Mouse (Mus musculus): ENCODE data around the gene Gm14862. TPM values are rescaled to one million over a fixed set of nuclear protein-coding genes. Genes with fewer than 3 reads are reported as not detected.
"Not testable (repeated sequence)": the region's sequence is repeated elsewhere in the genome, so short reads cannot be mapped to it uniquely, and the experiment has no call there.

Gene Gm14862
- polyA plus RNA-seq (2015; fragmentation: Nextera tagmentation; extraction: Ambion mirVana) = not detected in 2 replicates

DNA sequence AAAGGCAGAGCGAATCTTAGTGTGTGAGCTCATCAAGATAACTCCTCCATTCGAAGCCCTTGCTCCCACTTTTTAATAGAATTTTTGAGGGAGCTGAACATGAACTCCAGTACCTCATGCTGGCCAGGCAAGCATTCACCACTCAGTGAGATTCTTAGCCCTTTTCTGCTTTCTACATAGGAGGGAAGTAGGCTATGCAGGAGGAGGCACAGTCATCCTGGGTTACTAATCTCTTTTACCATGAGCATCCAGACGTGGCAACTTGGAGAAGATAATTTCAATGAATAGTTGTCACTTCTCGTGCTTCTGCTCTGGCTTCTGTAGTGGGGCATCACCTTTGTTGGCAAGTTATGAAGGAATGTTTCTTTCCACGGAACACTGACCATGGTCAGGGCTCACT is at the start of gene Gm14862:
Gene Gm14862, minus strand, starts transcription at position 134 of the 400 bp plus-strand sequence.
- Histone ChIP-seq H3K36me3 (ENCODE audit: control insufficient read depth, insufficient read depth, low read length) (no peaks in the 10 kb centered on the region), H3K27me3 (ENCODE audit: control insufficient read depth, insufficient read depth, low read depth, low read length) (no peaks in the 10 kb centered on the region), H3K4me1 (replicated peaks; ENCODE audit: control insufficient read depth, insufficient read depth, low read length) (no peaks in the 10 kb centered on the region), H3K9ac (ENCODE audit: low read length) (no peak within 1 kb of the TSS), H3K9me3 (ENCODE audit: control insufficient read depth, low read length) (no peaks in the 10 kb centered on the region), H3K27ac (ENCODE audit: low read length) (no peak within 1 kb of the TSS), H3K4me2 (ENCODE audit: low read depth, low read length) (no peak within 1 kb of the TSS), H3K4me3 (ENCODE audit: low read length) (no peak within 1 kb of the TSS)
- ATAC-seq (ENCODE audit: low read depth) = no peak
- 59% methylated on average over 5 of the region's 5 CpGs for WGBS

- no peaks in the 10 kb centered on the region for H3K9me3 ChIP-seq (ENCODE audit: control insufficient read depth, low read length)
- no peak overlapping the region for H3K27ac ChIP-seq (ENCODE audit: low read length)
- WGBS = 38% methylated on average over 1 of the region's 1 CpGs
- H3K36me3 ChIP-seq (ENCODE audit: control insufficient read depth, insufficient read depth, low read length) = no peaks in the 10 kb centered on the region
- ATAC-seq (ENCODE audit: low read depth) = no peak
- no peaks in the 10 kb centered on the region for H3K27me3 ChIP-seq (ENCODE audit: control insufficient read depth, insufficient read depth, low read depth, low read length)
- no peak overlapping the region for H3K4me3 ChIP-seq (ENCODE audit: low read length)
- H3K4me1 ChIP-seq (replicated peaks; ENCODE audit: control insufficient read depth, insufficient read depth, low read length) = no peaks in the 10 kb centered on the region
- H3K4me2 ChIP-seq (ENCODE audit: low read depth, low read length) = no peak overlapping the region
- no peak overlapping the region for H3K9ac ChIP-seq (ENCODE audit: low read length)
Observed at GRCm38 (mm10) chrX:9303455-9303854, 46.8 kb upstream of the Gm14862 start.

DNA sequence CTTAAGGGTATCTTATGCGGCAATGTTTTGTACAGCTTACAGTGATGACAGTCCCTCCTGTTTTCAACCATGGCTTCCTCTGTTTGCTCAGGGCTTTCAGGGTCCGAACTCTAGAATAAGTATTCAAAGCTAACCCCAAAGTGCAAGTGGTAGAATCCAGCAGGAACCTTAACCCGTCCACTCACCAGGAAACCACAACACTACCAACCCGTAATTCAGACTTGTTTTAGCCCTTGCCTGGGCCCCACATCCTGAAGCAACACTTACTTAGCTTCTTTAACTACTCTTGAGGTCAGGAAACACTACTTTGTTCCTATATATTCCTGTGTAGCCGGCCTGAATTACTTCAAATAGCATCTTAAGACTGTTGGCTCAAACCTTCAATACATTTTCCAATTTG is 46.1 kb upstream of the Gm14862 start:
- Histone ChIP-seq H3K9me3 (ENCODE audit: control insufficient read depth, low read length) (no peaks in the 10 kb centered on the region), H3K27me3 (ENCODE audit: control insufficient read depth, insufficient read depth, low read depth, low read length) (no peaks in the 10 kb centered on the region), H3K4me3 (ENCODE audit: low read length) (no peak overlapping the region), H3K4me2 (ENCODE audit: low read depth, low read length) (no peak overlapping the region), H3K4me1 (replicated peaks; ENCODE audit: control insufficient read depth, insufficient read depth, low read length) (no peaks in the 10 kb centered on the region), H3K27ac (ENCODE audit: low read length) (no peak overlapping the region), H3K9ac (ENCODE audit: low read length) (no peak overlapping the region), H3K36me3 (ENCODE audit: control insufficient read depth, insufficient read depth, low read length) (no peaks in the 10 kb centered on the region)
- WGBS = 72% methylated on average over 5 of the region's 5 CpGs
- no peak for ATAC-seq (ENCODE audit: low read depth)

GRCm38 (mm10) chrX:9298413-9298864 is 41.7 kb upstream of the Gm14862 start:
- no peak for ATAC-seq (ENCODE audit: low read depth)
- Histone ChIP-seq H3K4me3 (ENCODE audit: low read length) (no peak overlapping the region), H3K27ac (ENCODE audit: low read length) (no peak overlapping the region), H3K36me3 (ENCODE audit: control insufficient read depth, insufficient read depth, low read length) (no peaks in the 10 kb centered on the region), H3K9me3 (ENCODE audit: control insufficient read depth, low read length) (no peaks in the 10 kb centered on the region), H3K9ac (ENCODE audit: low read length) (no peak overlapping the region), H3K4me2 (ENCODE audit: low read depth, low read length) (no peak overlapping the region), H3K27me3 (ENCODE audit: control insufficient read depth, insufficient read depth, low read depth, low read length) (no peaks in the 10 kb centered on the region), H3K4me1 (replicated peaks; ENCODE audit: control insufficient read depth, insufficient read depth, low read length) (no peaks in the 10 kb centered on the region)
- WGBS = 85% methylated on average over 5 of the region's 5 CpGs

GRCm38 (mm10) chrX:9293140-9293829 is 36.6 kb upstream of the Gm14862 start:
- not testable (repeated sequence) for H3K27me3 ChIP-seq (ENCODE audit: control insufficient read depth, insufficient read depth, low read depth, low read length); H3K4me2 ChIP-seq (ENCODE audit: low read depth, low read length); H3K4me3 ChIP-seq (ENCODE audit: low read length); H3K4me1 ChIP-seq (replicated peaks; ENCODE audit: control insufficient read depth, insufficient read depth, low read length); H3K36me3 ChIP-seq (ENCODE audit: control insufficient read depth, insufficient read depth, low read length); ATAC-seq (ENCODE audit: low read depth); H3K9ac ChIP-seq (ENCODE audit: low read length); H3K9me3 ChIP-seq (ENCODE audit: control insufficient read depth, low read length); H3K27ac ChIP-seq (ENCODE audit: low read length)
- WGBS = 88% methylated on average over 3 of the region's 4 CpGs

GRCm38 (mm10) chrX:9283464-9283863 is 26.8 kb upstream of the Gm14862 start, which contains the start of gene H2al1m:
Gene H2al1m (plus strand): TSS chrX:9283764.
- not testable (repeated sequence) for H3K4me3 ChIP-seq (ENCODE audit: low read length); H3K9me3 ChIP-seq (ENCODE audit: control insufficient read depth, low read length); H3K4me2 ChIP-seq (ENCODE audit: low read depth, low read length); H3K9ac ChIP-seq (ENCODE audit: low read length); H3K27me3 ChIP-seq (ENCODE audit: control insufficient read depth, insufficient read depth, low read depth, low read length); H3K4me1 ChIP-seq (replicated peaks; ENCODE audit: control insufficient read depth, insufficient read depth, low read length); H3K36me3 ChIP-seq (ENCODE audit: control insufficient read depth, insufficient read depth, low read length); H3K27ac ChIP-seq (ENCODE audit: low read length); ATAC-seq (ENCODE audit: low read depth)
- WGBS = no CpG with 5 or more reads among the region's 1 CpGs

GRCm38 (mm10) chrX:9274321-9274720 is 17.6 kb upstream of the Gm14862 start:
- Histone ChIP-seq H3K4me1 (replicated peaks; ENCODE audit: control insufficient read depth, insufficient read depth, low read length) (no peaks in the 10 kb centered on the region), H3K9me3 (ENCODE audit: control insufficient read depth, low read length) (no peaks in the 10 kb centered on the region), H3K36me3 (ENCODE audit: control insufficient read depth, insufficient read depth, low read length) (no peaks in the 10 kb centered on the region), H3K27me3 (ENCODE audit: control insufficient read depth, insufficient read depth, low read depth, low read length) (no peaks in the 10 kb centered on the region), H3K4me2 (ENCODE audit: low read depth, low read length) (no peak overlapping the region), H3K27ac (ENCODE audit: low read length) (no peak overlapping the region), H3K4me3 (ENCODE audit: low read length) (no peak overlapping the region), H3K9ac (ENCODE audit: low read length) (no peak overlapping the region)
- 65% methylated on average over 8 of the region's 8 CpGs for WGBS
- no peak for ATAC-seq (ENCODE audit: low read depth)

- H3K9ac ChIP-seq (ENCODE audit: low read length) = peak overlapping the region; percentile 64; the same call in 1 of the 2 replicates
- no peaks in the 10 kb centered on the region for H3K27me3 ChIP-seq (ENCODE audit: control insufficient read depth, insufficient read depth, low read depth, low read length)
- WGBS = 51% methylated on average over 12 of the region's 12 CpGs
- peak overlapping the region; percentile 53 for H3K4me2 ChIP-seq (ENCODE audit: low read depth, low read length)
- H3K27ac ChIP-seq (ENCODE audit: low read length) = no peak overlapping the region
- H3K4me3 ChIP-seq (ENCODE audit: low read length) = peak overlapping the region; percentile 60
- no peak for ATAC-seq (ENCODE audit: low read depth)
- no peaks in the 10 kb centered on the region for H3K9me3 ChIP-seq (ENCODE audit: control insufficient read depth, low read length)
- no peaks in the 10 kb centered on the region for H3K4me1 ChIP-seq (replicated peaks; ENCODE audit: control insufficient read depth, insufficient read depth, low read length)
- H3K36me3 ChIP-seq (ENCODE audit: control insufficient read depth, insufficient read depth, low read length) = no peaks in the 10 kb centered on the region
Observed at GRCm38 (mm10) chrX:9273377-9274002, 16.8 kb upstream of the Gm14862 start.

DNA sequence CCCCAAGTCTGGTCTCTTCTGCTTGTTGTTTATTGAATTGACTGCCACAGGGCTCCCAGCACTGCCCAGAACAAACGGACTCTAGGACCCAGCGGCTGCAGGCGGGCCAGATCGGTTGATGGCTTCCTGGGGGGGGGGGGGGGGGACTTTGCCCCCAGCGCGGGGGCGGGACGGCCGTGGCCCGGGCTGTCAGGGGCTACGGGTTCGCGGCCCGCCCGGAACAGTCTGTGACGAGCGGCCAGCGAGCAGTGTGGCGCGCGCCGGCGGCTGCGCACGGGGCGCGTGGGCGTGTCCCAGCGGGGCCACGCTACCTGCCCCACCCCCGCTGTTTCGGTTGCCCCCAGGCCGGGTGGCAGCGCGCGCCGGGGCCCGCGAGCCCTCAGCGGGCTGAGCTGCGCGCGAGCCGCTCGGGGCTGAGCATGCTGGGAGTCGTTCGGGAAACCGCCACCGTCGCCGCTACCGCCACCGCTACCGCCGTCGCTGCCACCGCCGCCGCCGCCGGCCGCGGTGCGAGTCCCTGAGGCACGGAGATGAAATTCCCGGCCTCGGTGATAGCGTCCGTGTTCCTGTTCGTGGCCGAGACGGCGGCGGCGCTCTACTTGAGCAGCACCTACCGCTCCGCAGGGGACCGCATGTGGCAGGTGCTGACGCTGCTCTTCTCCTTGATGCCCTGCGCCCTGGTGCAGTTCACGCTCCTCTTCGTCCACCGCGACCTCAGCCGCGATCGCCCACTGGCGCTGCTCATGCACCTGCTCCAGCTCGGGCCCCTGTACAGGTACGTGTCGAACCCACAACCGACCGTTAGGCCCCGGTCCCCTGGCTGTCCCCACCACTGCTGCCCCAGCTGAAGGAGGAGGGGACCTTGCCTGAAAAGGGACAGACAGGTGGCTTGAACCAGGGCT is 16.0 kb upstream of the Gm14862 start, which contains the start of gene Xk:
Gene Xk, plus strand, starts transcription at position 297 of the 902 bp plus-strand sequence.
- no peaks in the 10 kb centered on the region for H3K9me3 ChIP-seq (ENCODE audit: control insufficient read depth, low read length)
- H3K27me3 ChIP-seq (ENCODE audit: control insufficient read depth, insufficient read depth, low read depth, low read length) = no peaks in the 10 kb centered on the region
- peak; percentile 92 for ATAC-seq (ENCODE audit: low read depth)
- H3K4me1 ChIP-seq (replicated peaks; ENCODE audit: control insufficient read depth, insufficient read depth, low read length) = no peaks in the 10 kb centered on the region
- H3K4me2 ChIP-seq (ENCODE audit: low read depth, low read length) = peak within 1 kb of the TSS; percentile 53
- H3K36me3 ChIP-seq (ENCODE audit: control insufficient read depth, insufficient read depth, low read length) = no peaks in the 10 kb centered on the region
- peak within 1 kb of the TSS; percentile 60 for H3K4me3 ChIP-seq (ENCODE audit: low read length)
- WGBS = 9% methylated on average over 47 of the region's 94 CpGs
- peak within 1 kb of the TSS; percentile 64 for H3K9ac ChIP-seq (ENCODE audit: low read length)
- H3K27ac ChIP-seq (ENCODE audit: low read length) = peak within 1 kb of the TSS; percentile 25

Data from lung, embryonic 16.5 days (tissue).